Mouse (Mus musculus) thymus, postnatal 25 days (tissue): ENCODE measurements around the gene Anks4b.

Source experiments
- DNase-seq: peaks from one replicate; pipeline ENCODE4 v3.0.0; 2022

The Anks4b gene

GRCm38 (mm10) chr7:120189369-120190149, 15.9 kb downstream of the Anks4b start:
- DNase-seq, result no peak

GRCm38 (mm10) chr7:120190150-120190665, 16.6 kb downstream of the Anks4b start:
- no peak for DNase-seq

DNA sequence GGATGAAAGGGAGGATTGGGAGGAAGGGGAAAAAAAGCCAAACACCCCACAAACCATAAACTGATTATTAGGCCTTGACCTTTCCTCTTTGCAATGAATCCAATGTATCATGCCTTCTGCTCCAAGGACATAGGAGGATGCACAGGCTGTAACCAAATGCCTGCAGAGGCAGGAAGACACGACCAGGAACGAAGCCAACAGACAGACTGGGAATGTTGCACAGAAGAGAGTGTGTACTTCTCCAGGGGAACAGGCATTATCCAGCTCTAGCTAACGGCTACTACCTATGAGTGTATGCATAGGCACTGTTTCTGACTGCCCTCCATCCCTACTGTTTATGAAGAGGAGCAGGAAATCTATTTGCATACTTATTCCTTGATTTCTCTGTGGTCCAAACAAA, 18.5 kb downstream of the Anks4b start:
- no peak for DNase-seq

- DNase-seq, result no peak
Observed at GRCm38 (mm10) chr7:120192816-120193215, 19.2 kb downstream of the Anks4b start.

GRCm38 (mm10) chr7:120195207-120195606, 21.5 kb downstream of the Anks4b start:
- no peak for DNase-seq

DNA sequence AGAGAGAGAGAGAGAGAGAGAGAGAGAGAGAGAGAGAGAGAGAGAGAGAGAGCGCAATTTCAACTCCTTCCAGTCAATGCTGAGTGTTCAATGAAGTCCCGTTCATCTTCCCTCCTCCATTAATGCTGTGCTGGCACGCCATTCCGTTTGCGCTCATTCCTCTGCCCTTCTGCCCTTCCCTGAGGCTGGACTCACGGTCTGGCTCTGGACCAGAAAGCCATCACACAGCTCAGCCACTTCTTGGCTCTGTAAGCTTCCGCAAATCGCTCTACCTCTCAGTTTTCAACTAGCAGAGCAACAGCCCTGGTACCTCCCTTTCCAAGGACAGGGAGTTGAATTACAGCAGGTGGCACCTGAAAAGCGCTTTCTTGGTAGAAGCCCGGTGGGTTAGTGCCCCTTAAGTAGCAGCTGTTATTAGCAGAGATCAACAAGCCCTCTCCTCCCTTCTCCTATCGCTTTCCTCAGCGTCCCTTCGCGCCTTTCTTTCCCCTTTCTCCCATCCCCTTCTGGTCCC, 27.6 kb downstream of the Anks4b start:
- DNase-seq, result no peak

DNA sequence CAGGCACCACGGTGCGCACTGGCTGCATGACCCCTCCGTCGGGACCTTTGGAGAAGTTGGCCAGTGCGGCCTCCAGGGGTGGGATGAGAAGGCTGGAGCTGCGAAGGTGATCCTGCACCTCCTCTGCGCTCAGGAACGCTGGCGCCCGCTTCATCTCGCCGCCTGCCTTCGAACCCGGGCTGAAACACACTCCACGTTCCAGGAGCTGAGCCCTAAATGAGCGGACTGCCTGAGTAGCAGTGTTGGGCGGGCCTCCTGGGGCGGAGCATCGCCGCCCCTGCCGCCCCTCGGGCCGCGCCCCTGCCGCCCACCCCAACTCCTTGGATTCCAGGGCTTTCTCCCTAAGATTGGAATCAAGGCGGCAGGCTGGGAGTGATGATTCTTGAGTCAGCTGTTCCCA, 28.1 kb downstream of the Anks4b start, which contains the start of gene Crym:
TSS of gene Crym (minus strand) at position 341 of the 400 bp plus-strand sequence.
- DNase-seq, result no peak

DNA sequence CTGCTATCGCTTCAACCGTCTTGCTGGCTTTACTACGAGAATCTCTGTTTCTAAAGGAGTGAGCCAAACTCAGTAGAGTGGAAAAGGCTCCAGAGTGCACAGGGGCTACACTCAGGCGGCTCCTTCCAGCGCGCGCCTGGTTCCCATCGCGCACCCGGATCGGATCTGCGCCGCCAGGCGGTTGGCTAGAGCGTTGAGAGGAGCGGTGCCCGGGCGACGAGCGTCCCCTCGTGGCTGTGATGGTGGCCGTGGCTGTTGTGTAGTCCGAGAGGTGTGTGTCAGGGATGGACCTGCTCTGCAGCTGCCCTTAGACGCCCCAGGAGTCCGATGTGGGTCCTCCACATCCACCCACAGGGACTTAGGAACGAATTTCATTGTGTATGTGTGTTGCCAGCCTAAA, 30.1 kb downstream of the Anks4b start, which contains the start of gene Abca14:
TSS of gene Abca14 (plus strand) at position 173 of the 400 bp plus-strand sequence.
- DNase-seq, result peak; percentile 15

- no peak for DNase-seq
Observed at GRCm38 (mm10) chr7:120205989-120206388, 32.3 kb downstream of the Anks4b start.

GRCm38 (mm10) chr7:120228541-120228940, 54.9 kb downstream of the Anks4b start:
- no peak for DNase-seq
